In the genomic region with DNA sequence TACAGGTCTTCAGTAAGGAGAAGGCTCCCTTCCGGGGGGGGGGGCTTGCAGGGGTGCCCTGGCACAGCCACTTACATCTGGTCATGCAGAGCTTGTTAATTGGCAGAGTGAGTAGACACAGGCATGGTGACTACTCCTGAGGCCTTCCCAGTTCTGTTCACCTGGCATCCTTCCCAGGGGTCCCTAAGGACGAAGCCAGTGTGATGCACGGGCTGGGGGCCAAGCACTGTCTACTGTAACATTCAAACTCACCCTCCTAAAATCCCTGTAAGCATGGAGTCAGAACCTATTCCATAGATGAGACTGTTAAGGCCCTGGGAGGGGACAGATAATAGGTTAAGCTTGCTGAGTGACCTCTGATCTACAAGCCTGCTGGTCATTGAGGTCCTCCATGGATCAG, we compare ENCODE assay signal across 22 mouse cellular contexts. TPM values are rescaled to one million over a fixed set of nuclear protein-coding genes. Genes with fewer than 3 reads are reported as not detected.
DNase-seq lines count a peak whose midpoint lies in the region; ATAC-seq and TF ChIP-seq lines count a peak whose summit lies in the region.
"Had no signal": no experiment of that assay in that cellular context is flagged by ENCODE, and none has a peak within 500 bp of the region (broad histone marks: within the 10 kb centered on the region; RNA-seq: fewer than 3 reads in every experiment).

No protein-coding gene starts in this region.

- H3K27ac ChIP-seq in hindbrain, embryonic 15.5 days (replicated peaks), result no peak overlapping the region
- H3K27ac ChIP-seq in hindbrain, embryonic 14.5 days, result no peak overlapping the region
- no peak overlapping the region for H3K27ac ChIP-seq in stomach, embryonic 14.5 days (ENCODE audit: low read length)
- no peak overlapping the region for H3K27ac ChIP-seq in stomach, postnatal 0 days (replicated peaks)
- H3K27ac ChIP-seq: forebrain, embryonic 15.5 days; heart, adult 2 months; limb, embryonic 13.5 days; neural tube, embryonic 13.5 days had no signal

- no peaks in the 10 kb centered on the region for H3K36me3 ChIP-seq in hindbrain, embryonic 15.5 days
- H3K36me3 ChIP-seq in hindbrain, embryonic 14.5 days (replicated peaks; ENCODE audit: control insufficient read depth, insufficient read depth), result no peaks in the 10 kb centered on the region
- no peaks in the 10 kb centered on the region for H3K36me3 ChIP-seq in stomach, embryonic 14.5 days (ENCODE audit: control insufficient read depth, insufficient read depth, low read length)
- no peaks in the 10 kb centered on the region for H3K36me3 ChIP-seq in stomach, postnatal 0 days (ENCODE audit: control insufficient read depth, insufficient read depth, low read length)
- H3K36me3 ChIP-seq: forebrain, embryonic 15.5 days; limb, embryonic 13.5 days; neural tube, embryonic 13.5 days had no signal

- WGBS in hindbrain, embryonic 15.5 days, result 58% methylated on average over 3 of the region's 3 CpGs
- 76% methylated on average over 3 of the region's 3 CpGs for WGBS in hindbrain, embryonic 14.5 days
- 72% methylated on average over 3 of the region's 3 CpGs for WGBS in stomach, embryonic 14.5 days
- WGBS in stomach, postnatal 0 days, result 71% methylated on average over 3 of the region's 3 CpGs

- TF ChIP-seq EP300 in stomach, postnatal 0 days (optimal IDR thresholded peaks at IDR 0.05), result no peak

- H3K4me1 ChIP-seq in hindbrain, embryonic 15.5 days (replicated peaks), result peaks cover 5% of the 10 kb centered on the region; the same call in 1 of the 2 replicates
- 0 out of 2 replicates have a peak, but pooled peaks cover 5% of the 10 kb centered on the region for H3K4me1 ChIP-seq in hindbrain, embryonic 14.5 days (replicated peaks; ENCODE audit: control insufficient read depth, insufficient read depth, low read length)
- no peaks in the 10 kb centered on the region for H3K4me1 ChIP-seq in stomach, embryonic 14.5 days (ENCODE audit: control insufficient read depth, insufficient read depth, low read length)
- no peaks in the 10 kb centered on the region for H3K4me1 ChIP-seq in stomach, postnatal 0 days (replicated peaks; ENCODE audit: control insufficient read depth, insufficient read depth)
- H3K4me1 ChIP-seq: forebrain, embryonic 15.5 days had no signal

- no peak overlapping the region for H3K4me2 ChIP-seq in hindbrain, embryonic 15.5 days
- no peak overlapping the region for H3K4me2 ChIP-seq in hindbrain, embryonic 14.5 days (replicated peaks)
- H3K4me2 ChIP-seq in stomach, embryonic 14.5 days (replicated peaks; ENCODE audit: low read depth, low read length), result no peak overlapping the region
- H3K4me2 ChIP-seq in stomach, postnatal 0 days (replicated peaks; ENCODE audit: low read depth), result no peak overlapping the region
- H3K4me2 ChIP-seq: neural tube, embryonic 13.5 days had no signal

- H3K27me3 ChIP-seq in hindbrain, embryonic 15.5 days, result no peaks in the 10 kb centered on the region
- H3K27me3 ChIP-seq in hindbrain, embryonic 14.5 days (ENCODE audit: control insufficient read depth, insufficient read depth, low read length), result 0 out of 2 replicates have a peak, but pooled peaks cover 11% of the 10 kb centered on the region
- no peaks in the 10 kb centered on the region for H3K27me3 ChIP-seq in stomach, embryonic 14.5 days (ENCODE audit: control insufficient read depth, insufficient read depth, low read length)
- H3K27me3 ChIP-seq in stomach, postnatal 0 days (ENCODE audit: control insufficient read depth, insufficient read depth, low read length), result no peaks in the 10 kb centered on the region
- H3K27me3 ChIP-seq: forebrain, embryonic 15.5 days; Patski had no signal

- H3K4me3 ChIP-seq in hindbrain, embryonic 15.5 days, result no peak overlapping the region
- no peak overlapping the region for H3K4me3 ChIP-seq in hindbrain, embryonic 14.5 days (replicated peaks; ENCODE audit: low read length)
- no peak overlapping the region for H3K4me3 ChIP-seq in stomach, embryonic 14.5 days (ENCODE audit: low read depth, low read length)
- no peak overlapping the region for H3K4me3 ChIP-seq in stomach, postnatal 0 days (ENCODE audit: low read depth, low read length)
- H3K4me3 ChIP-seq: forebrain, embryonic 15.5 days; heart, adult 2 months; limb, embryonic 13.5 days; neural tube, embryonic 13.5 days had no signal

- DNase-seq in cerebellum, postnatal 10 days, result peak; percentile 72 to 88
- no peak for DNase-seq in cerebellum, adult 11-12 months
- no peak for DNase-seq in hindbrain, embryonic 14.5 days (ENCODE audit: low spot score)
- DNase-seq in stomach, postnatal 0 days (ENCODE audit: low spot score), result no peak
- DNase-seq in B cell, adult 2 months, result no peak
- no peak for DNase-seq in frontal cortex, postnatal 25 days (ENCODE audit: low spot score in 2 of 2)
- DNase-seq: adrenal gland, postnatal 36 days; cerebellum, postnatal 25 days; heart, adult 2 months; kidney, adult 18-20 months; kidney, postnatal 14 days; right cerebral cortex, postnatal 25 days; thymus, postnatal 25 days had no signal

- H3K9ac ChIP-seq in hindbrain, embryonic 15.5 days, result no peak overlapping the region
- no peak overlapping the region for H3K9ac ChIP-seq in hindbrain, embryonic 14.5 days
- H3K9ac ChIP-seq in stomach, embryonic 14.5 days (replicated peaks; ENCODE audit: low read depth, low read length), result no peak overlapping the region
- H3K9ac ChIP-seq in stomach, postnatal 0 days (ENCODE audit: low read length), result no peak overlapping the region
- H3K9ac ChIP-seq: forebrain, embryonic 15.5 days; limb, embryonic 13.5 days; neural tube, embryonic 13.5 days had no signal

- ATAC-seq in hindbrain, embryonic 15.5 days (ENCODE audit: low FRiP score, low read depth), result 0 out of 2 replicates have a peak, but pooled peaks have one; percentile 27
- ATAC-seq in hindbrain, embryonic 14.5 days (ENCODE audit: low FRiP score), result no peak
- peak; percentile 14; the same call in 1 of the 2 replicates for ATAC-seq in stomach, embryonic 14.5 days (ENCODE audit: insufficient number of reproducible peaks, insufficient read depth, low FRiP score, low read depth)
- ATAC-seq in stomach, postnatal 0 days (ENCODE audit: low FRiP score, low TSS enrichment), result no peak
- ATAC-seq: activated CD4-positive, CD25-positive, alpha-beta regulatory T cell, adult 4 months; forebrain, embryonic 15.5 days; lung, postnatal 0 days; Patski had no signal

- no peaks in the 10 kb centered on the region for H3K9me3 ChIP-seq in hindbrain, embryonic 15.5 days
- H3K9me3 ChIP-seq in hindbrain, embryonic 14.5 days (ENCODE audit: control insufficient read depth, low read length), result no peaks in the 10 kb centered on the region
- H3K9me3 ChIP-seq in stomach, embryonic 14.5 days (ENCODE audit: control insufficient read depth, low read depth, low read length), result no peaks in the 10 kb centered on the region
- no peaks in the 10 kb centered on the region for H3K9me3 ChIP-seq in stomach, postnatal 0 days (ENCODE audit: control insufficient read depth, low read length)
- H3K9me3 ChIP-seq: forebrain, embryonic 15.5 days; limb, embryonic 13.5 days; neural tube, embryonic 13.5 days had no signal

- TF ChIP-seq CTCF in stomach, postnatal 0 days (IDR thresholded peaks at IDR 0.05; ENCODE audit: low read depth), result no peak

RNA-seq across cellular contexts. Expression of a gene that starts 1.0 kb away (rescaled TPM):
- polyA plus RNA-seq in hindbrain, embryonic 15.5 days (2015; fragmentation: Nextera tagmentation; extraction: Ambion mirVana), result 0.12 TPM in 1 of 2 replicates, not detected in the other
- polyA plus RNA-seq in hindbrain, embryonic 14.5 days (2014; fragmentation: Nextera tagmentation; extraction: Ambion mirVana), result not detected in 2 replicates
- 0.25 and 0.39 TPM in 2 replicates for polyA plus RNA-seq in stomach, embryonic 14.5 days (2014; fragmentation: Nextera tagmentation; extraction: Ambion mirVana)
- 0.40 and 0.87 TPM in 2 replicates for polyA plus RNA-seq in stomach, postnatal 0 days (2015; fragmentation: Nextera tagmentation; extraction: Ambion mirVana)
- polyA plus RNA-seq: activated CD4-positive, CD25-positive, alpha-beta regulatory T cell, adult 4 months; forebrain, embryonic 15.5 days; heart, embryonic 16.5 days had no signal

RNA-seq across cellular contexts. Expression of a gene that starts 9.1 kb away (rescaled TPM):
- not detected in 2 replicates for polyA plus RNA-seq in hindbrain, embryonic 15.5 days (2015; fragmentation: Nextera tagmentation; extraction: Ambion mirVana)
- polyA plus RNA-seq in hindbrain, embryonic 14.5 days (2014; fragmentation: Nextera tagmentation; extraction: Ambion mirVana), result not detected in 2 replicates
- not detected in 2 replicates for polyA plus RNA-seq in stomach, embryonic 14.5 days (2014; fragmentation: Nextera tagmentation; extraction: Ambion mirVana)
- 0.16 and 0.33 TPM in 2 replicates for polyA plus RNA-seq in stomach, postnatal 0 days (2015; fragmentation: Nextera tagmentation; extraction: Ambion mirVana)
- polyA plus RNA-seq: activated CD4-positive, CD25-positive, alpha-beta regulatory T cell, adult 4 months; forebrain, embryonic 15.5 days; heart, adult 2 months; lung, postnatal 0 days; neural tube, embryonic 13.5 days had no signal

RNA-seq across cellular contexts. Expression of a gene that starts 23.0 kb away (rescaled TPM):
- polyA plus RNA-seq in hindbrain, embryonic 15.5 days (2015; fragmentation: Nextera tagmentation; extraction: Ambion mirVana), result not detected in 2 replicates
- polyA plus RNA-seq in hindbrain, embryonic 14.5 days (2014; fragmentation: Nextera tagmentation; extraction: Ambion mirVana), result not detected in 2 replicates
- polyA plus RNA-seq in stomach, embryonic 14.5 days (2014; fragmentation: Nextera tagmentation; extraction: Ambion mirVana), result not detected in 2 replicates
- 0.28 and 0.33 TPM in 2 replicates for polyA plus RNA-seq in stomach, postnatal 0 days (2015; fragmentation: Nextera tagmentation; extraction: Ambion mirVana)
- polyA plus RNA-seq: activated CD4-positive, CD25-positive, alpha-beta regulatory T cell, adult 4 months; forebrain, embryonic 15.5 days; heart, embryonic 16.5 days; limb, embryonic 13.5 days; lung, postnatal 0 days; neural tube, embryonic 13.5 days; Patski had no signal

RNA-seq across cellular contexts. Expression of a gene that starts 45.3 kb away (rescaled TPM):
- 9.8 and 11.2 TPM in 2 replicates for polyA plus RNA-seq in hindbrain, embryonic 15.5 days (2015; fragmentation: Nextera tagmentation; extraction: Ambion mirVana)
- 17.1 and 17.7 TPM in 2 replicates for polyA plus RNA-seq in hindbrain, embryonic 14.5 days (2014; fragmentation: Nextera tagmentation; extraction: Ambion mirVana)
- polyA plus RNA-seq in stomach, embryonic 14.5 days (2014; fragmentation: Nextera tagmentation; extraction: Ambion mirVana), result 10.4 and 10.8 TPM in 2 replicates
- 4.7 and 4.9 TPM in 2 replicates for polyA plus RNA-seq in stomach, postnatal 0 days (2015; fragmentation: Nextera tagmentation; extraction: Ambion mirVana)

Comparison
In these comparisons a context has a peak if more than half of its experiments do, and no peak if none do; other contexts are left out.
1. DNase-seq: peak in cerebellum, postnatal 10 days (2 of 2); none in cerebellum, adult 11-12 months (single experiment), hindbrain, embryonic 14.5 days (single experiment), stomach, postnatal 0 days (single experiment), B cell, adult 2 months (0 of 2) and frontal cortex, postnatal 25 days (0 of 2).
2. ATAC-seq: peak in hindbrain, embryonic 15.5 days (single experiment) and stomach, embryonic 14.5 days (single experiment); none in hindbrain, embryonic 14.5 days (single experiment) and stomach, postnatal 0 days (single experiment).